In genomic region chr12:94252957-94253633, GRCm38 (mm10) we compare ENCODE assay signal across 14 mouse cellular contexts.
DNase-seq lines count a peak whose midpoint lies in the region; ATAC-seq lines count a peak whose summit lies in the region.
"Had no signal": no experiment of that assay in that cellular context is flagged by ENCODE, and none has a peak within 500 bp of the region (broad histone marks: within the 10 kb centered on the region; RNA-seq: fewer than 3 reads in every experiment).

No protein-coding gene starts in this region.

- peaks cover 4% of the 10 kb centered on the region; the same call in 1 of the 2 replicates for H3K4me1 ChIP-seq in heart, embryonic 10.5 days
- H3K4me1 ChIP-seq in heart, embryonic 12.5 days (replicated peaks), result peaks cover 5% of the 10 kb centered on the region; the same call in 1 of the 2 replicates
- no peaks in the 10 kb centered on the region for H3K4me1 ChIP-seq in midbrain, embryonic 10.5 days
- no peaks in the 10 kb centered on the region for H3K4me1 ChIP-seq in midbrain, embryonic 14.5 days (ENCODE audit: control insufficient read depth, insufficient read depth, low read length)
- H3K4me1 ChIP-seq: liver, embryonic 15.5 days had no signal

- no peaks in the 10 kb centered on the region for H3K27me3 ChIP-seq in heart, embryonic 10.5 days (ENCODE audit: insufficient read depth, poor library complexity, severe bottlenecking)
- no peaks in the 10 kb centered on the region for H3K27me3 ChIP-seq in heart, embryonic 12.5 days (replicated peaks)
- H3K27me3 ChIP-seq in midbrain, embryonic 10.5 days (ENCODE audit: low read depth, poor library complexity, severe bottlenecking), result no peaks in the 10 kb centered on the region
- H3K27me3 ChIP-seq in midbrain, embryonic 14.5 days (ENCODE audit: control insufficient read depth, insufficient read depth, low read length), result no peaks in the 10 kb centered on the region
- H3K27me3 ChIP-seq: liver, embryonic 15.5 days had no signal

- no peak overlapping the region for H3K4me3 ChIP-seq in heart, embryonic 10.5 days
- H3K4me3 ChIP-seq in heart, embryonic 12.5 days, result no peak overlapping the region
- no peak overlapping the region for H3K4me3 ChIP-seq in midbrain, embryonic 10.5 days
- H3K4me3 ChIP-seq in midbrain, embryonic 14.5 days (replicated peaks; ENCODE audit: low read depth, low read length), result no peak overlapping the region
- H3K4me3 ChIP-seq: liver, embryonic 15.5 days had no signal

- no peak overlapping the region for H3K27ac ChIP-seq in heart, embryonic 10.5 days
- no peak overlapping the region for H3K27ac ChIP-seq in heart, embryonic 12.5 days (ENCODE audit: poor library complexity, severe bottlenecking)
- H3K27ac ChIP-seq in midbrain, embryonic 10.5 days (replicated peaks), result no peak overlapping the region
- no peak overlapping the region for H3K27ac ChIP-seq in midbrain, embryonic 14.5 days (replicated peaks; ENCODE audit: low read depth, low read length)
- H3K27ac ChIP-seq: liver, embryonic 15.5 days had no signal

- peak; percentile 71 for DNase-seq in heart, embryonic 10.5 days (ENCODE audit: low spot score)
- DNase-seq in midbrain, embryonic 10.5 days (ENCODE audit: low spot score), result peak; percentile 34
- no peak for DNase-seq in midbrain, embryonic 14.5 days
- peak; percentile 75 for DNase-seq in hindlimb bud, embryonic 11.5 days (ENCODE audit: extremely low spot score, low read depth, low spot score)
- peak; percentile 4 for DNase-seq in yolk sac, embryonic 10.5 days (ENCODE audit: low spot score)
- no peak for DNase-seq in gastrocnemius, postnatal 14 days
- no peak for DNase-seq in left cerebral cortex, adult 9 months (ENCODE audit: low spot score in 2 of 2)
- DNase-seq: B cell, adult 2 months; cerebellum, postnatal 36 days; kidney, adult 11 months; thymus, adult 18-20 months had no signal

- WGBS in heart, embryonic 10.5 days, result 56% methylated on average over 8 of the region's 8 CpGs
- WGBS in heart, embryonic 12.5 days, result 36% methylated on average over 8 of the region's 8 CpGs
- WGBS in midbrain, embryonic 10.5 days, result 64% methylated on average over 8 of the region's 8 CpGs
- WGBS in midbrain, embryonic 14.5 days, result 58% methylated on average over 8 of the region's 8 CpGs

- no peaks in the 10 kb centered on the region for H3K9me3 ChIP-seq in heart, embryonic 10.5 days
- H3K9me3 ChIP-seq in heart, embryonic 12.5 days (replicated peaks), result no peaks in the 10 kb centered on the region
- no peaks in the 10 kb centered on the region for H3K9me3 ChIP-seq in midbrain, embryonic 10.5 days (replicated peaks)
- H3K9me3 ChIP-seq in midbrain, embryonic 14.5 days (ENCODE audit: control insufficient read depth, low read length), result no peaks in the 10 kb centered on the region
- H3K9me3 ChIP-seq: liver, embryonic 15.5 days had no signal

- ATAC-seq in heart, embryonic 12.5 days (ENCODE audit: insufficient number of reproducible peaks, low FRiP score), result no peak
- no peak for ATAC-seq in midbrain, embryonic 14.5 days (ENCODE audit: low FRiP score, low TSS enrichment)
- ATAC-seq: forebrain, embryonic 16.5 days had no signal

- no peaks in the 10 kb centered on the region for H3K36me3 ChIP-seq in heart, embryonic 10.5 days
- no peaks in the 10 kb centered on the region for H3K36me3 ChIP-seq in heart, embryonic 12.5 days
- H3K36me3 ChIP-seq in midbrain, embryonic 10.5 days, result no peaks in the 10 kb centered on the region
- no peaks in the 10 kb centered on the region for H3K36me3 ChIP-seq in midbrain, embryonic 14.5 days (ENCODE audit: control insufficient read depth, insufficient read depth, low read length)
- H3K36me3 ChIP-seq: liver, embryonic 15.5 days had no signal

- no peak overlapping the region for H3K4me2 ChIP-seq in heart, embryonic 12.5 days
- H3K4me2 ChIP-seq in midbrain, embryonic 14.5 days (ENCODE audit: low read length), result no peak overlapping the region
- H3K4me2 ChIP-seq: liver, embryonic 15.5 days had no signal

- no peak overlapping the region for H3K9ac ChIP-seq in heart, embryonic 12.5 days
- no peak overlapping the region for H3K9ac ChIP-seq in midbrain, embryonic 14.5 days (replicated peaks; ENCODE audit: low read length)
- H3K9ac ChIP-seq: liver, embryonic 15.5 days had no signal

- intact Hi-C loops in gastrocnemius, postnatal 14 days (cut with DNase I; ENCODE audit: low total_unique reads), result no loop called here

Comparison
In these comparisons a context has a peak if more than half of its experiments do, and no peak if none do; other contexts are left out.
1. DNase-seq: peak in heart, embryonic 10.5 days (single experiment), midbrain, embryonic 10.5 days (single experiment), hindlimb bud, embryonic 11.5 days (single experiment) and yolk sac, embryonic 10.5 days (single experiment); none in midbrain, embryonic 14.5 days (single experiment), gastrocnemius, postnatal 14 days (single experiment) and left cerebral cortex, adult 9 months (0 of 2).